Mouse (Mus musculus) naive thymus-derived CD4-positive, alpha-beta T cell, adult 2 months (primary cell): ENCODE measurements around the gene Gm37240.

Experiments used
- DNase-seq: peaks from one replicate; pipeline ENCODE4 v3.0.0-alpha.2; 2011; ENCODE audit warnings: low read depth

The Gm37240 gene

DNA sequence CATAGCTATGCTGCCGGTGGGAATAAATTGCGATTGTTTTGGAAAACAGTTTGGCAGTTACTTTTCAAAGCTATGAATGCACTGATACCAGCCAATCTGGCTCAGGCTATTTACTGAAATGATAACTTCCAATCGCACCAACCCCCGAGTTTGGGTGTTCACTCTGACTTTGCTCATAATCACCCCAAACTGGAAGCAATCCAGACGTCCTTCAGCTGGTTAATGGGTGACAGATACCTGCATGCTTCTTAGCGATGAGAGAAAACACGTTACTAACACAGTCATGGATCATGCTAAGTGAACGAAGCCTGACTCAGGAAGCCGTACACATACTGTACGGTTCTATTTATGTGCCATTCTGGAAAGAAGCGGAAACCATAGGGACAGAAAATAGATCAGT, 702.4 kb downstream of the Gm37240 start:
- DNase-seq, result no peak

DNA sequence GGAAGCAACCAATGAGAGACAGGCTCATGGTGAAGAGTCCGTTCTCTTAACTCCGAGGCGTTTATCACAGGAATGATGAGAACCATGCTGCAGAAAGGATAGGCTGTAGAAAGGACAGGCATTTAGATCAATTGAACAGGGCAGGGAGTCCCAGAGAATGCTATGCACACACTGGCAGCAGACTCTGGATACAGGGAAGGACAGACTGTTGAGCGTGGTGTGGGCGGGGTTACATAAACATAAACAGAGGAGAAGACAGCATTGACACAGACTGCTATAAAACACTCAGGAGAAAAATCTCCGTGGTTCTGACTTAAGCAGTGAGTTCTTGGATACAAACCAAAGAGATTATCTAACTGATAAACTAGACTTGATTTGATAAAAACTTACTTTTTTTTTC, 703.2 kb downstream of the Gm37240 start:
- no peak for DNase-seq

DNA sequence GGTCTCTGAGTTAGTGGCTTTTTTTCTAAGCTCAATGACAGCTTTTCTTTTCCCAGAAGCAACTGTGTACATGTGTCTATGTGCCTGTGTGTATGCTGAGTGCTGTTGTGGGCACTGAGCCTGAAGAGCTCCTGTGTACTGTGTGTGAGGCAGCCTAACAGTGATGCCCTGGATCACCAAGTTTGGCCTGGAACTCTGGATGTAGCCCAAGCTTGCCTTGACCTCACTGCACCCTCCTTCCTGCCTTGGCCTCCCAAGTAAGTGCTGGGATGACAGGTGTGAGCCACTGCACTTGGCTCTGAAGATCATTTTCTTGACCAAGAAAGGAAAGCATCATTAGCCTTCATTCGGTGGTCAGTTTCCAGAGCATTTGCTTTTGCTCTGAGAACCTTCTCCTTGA, 710.6 kb downstream of the Gm37240 start:
- no peak for DNase-seq

DNA sequence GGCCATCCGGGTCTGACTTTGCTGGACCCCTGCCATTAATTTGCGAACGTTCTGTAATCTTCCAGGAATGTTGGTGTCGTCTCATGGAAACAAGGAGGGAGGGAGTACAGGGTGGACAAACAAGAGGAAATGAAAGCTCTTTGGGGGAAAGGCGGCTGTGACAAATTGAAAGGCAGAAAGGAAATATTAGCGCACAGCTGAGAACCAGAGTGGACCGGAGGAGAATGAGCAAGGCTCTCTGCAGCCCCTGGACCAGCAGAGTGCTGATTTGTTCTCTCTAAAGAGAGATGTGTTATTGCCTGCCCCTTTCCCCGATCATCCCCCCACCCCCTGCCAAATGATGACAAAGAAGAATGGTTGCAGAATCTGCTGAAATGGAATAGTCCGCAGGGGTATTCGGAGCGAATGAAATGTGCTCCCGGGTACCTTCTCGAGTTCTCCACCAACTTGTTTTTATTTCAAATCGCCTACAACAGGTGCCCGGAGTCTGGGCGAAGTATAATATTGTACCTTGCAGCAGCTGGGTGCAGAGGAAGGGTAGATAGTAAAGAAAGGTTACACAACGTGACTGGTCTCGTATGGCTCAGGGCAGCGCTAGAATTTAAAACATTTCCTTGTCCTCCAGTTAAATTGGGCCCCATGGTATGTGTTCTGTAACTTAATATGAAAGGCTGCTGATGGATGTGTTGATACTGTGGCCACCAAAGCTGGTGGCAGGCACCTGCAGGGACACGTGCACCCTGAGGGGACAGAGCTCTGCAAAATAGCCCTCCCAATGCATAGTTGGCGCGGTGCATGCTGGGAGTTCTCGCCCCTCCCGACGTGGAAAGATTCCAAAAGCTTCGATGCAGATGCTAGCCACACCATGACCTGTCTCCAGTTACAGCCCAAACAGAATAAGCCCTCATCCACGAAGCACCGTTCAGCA, 712.5 kb downstream of the Gm37240 start:
- DNase-seq, result no peak

DNA sequence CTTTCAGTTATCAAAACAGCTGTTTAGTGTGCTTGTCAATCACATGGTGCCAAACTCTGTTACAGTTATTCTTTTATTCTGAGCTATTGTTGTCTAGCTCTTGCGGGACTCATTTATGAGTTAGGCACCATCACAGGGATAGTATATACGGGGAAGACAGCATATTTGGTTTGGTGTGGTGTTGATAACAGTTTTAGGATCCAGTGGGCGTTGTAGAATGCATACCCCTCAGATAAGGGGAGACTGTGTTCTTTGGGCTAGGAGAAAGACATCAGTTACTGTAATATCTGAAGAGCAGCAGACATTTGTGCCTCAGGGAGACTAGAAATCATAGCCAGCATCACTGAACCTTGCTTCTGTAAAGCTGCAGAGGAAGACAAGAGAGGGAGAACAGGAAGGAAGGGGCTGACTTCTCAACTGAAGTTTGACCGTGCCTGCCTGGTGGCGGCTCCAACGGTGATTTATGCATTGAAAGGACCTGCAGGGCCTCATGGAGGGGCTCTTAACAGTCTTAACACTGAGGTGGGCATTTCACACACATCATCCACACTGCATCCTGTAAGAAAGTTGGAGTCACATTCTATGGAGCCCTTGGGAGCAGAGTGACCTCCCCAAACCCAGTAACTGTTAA, 713.8 kb downstream of the Gm37240 start:
- DNase-seq, result no peak

DNA sequence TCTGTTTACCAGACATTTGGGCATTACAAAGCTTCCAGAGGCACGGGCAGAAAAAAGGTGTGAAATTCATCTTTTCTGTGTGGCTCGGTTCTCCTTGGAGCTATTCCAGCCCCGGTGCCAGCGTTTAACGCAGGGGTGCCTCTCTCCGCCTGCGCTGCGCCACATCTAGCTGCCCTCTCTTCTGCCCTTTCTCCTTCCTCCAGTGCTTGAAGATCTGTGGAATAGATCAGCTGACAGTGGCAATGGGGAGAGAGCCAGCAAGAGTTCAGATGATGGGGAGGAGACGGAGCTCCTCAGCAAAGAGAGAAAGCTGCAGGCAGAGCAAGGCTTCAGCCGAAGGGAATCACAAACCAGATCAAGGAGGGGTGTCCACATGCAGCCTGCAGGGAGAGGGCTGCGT, 714.8 kb downstream of the Gm37240 start:
- no peak for DNase-seq

DNA sequence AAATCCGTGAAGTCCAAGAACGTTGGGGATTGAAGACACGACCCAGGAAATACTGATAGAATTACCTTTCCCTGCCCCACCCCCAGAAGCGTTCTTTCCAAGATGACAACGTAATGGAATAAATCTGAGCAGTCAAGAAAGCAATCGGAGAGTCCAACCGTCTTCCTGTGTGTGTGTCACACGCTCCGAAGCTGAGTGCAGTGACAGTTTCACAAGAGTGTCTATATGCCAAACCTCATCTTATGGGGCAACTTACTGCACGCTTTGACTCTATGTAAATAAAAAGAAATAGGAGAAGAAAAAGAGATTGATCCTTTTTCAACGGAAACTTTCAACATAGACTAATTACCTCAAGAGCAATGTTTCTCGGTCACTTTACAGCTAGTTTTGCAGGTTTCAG, 715.2 kb downstream of the Gm37240 start:
- DNase-seq, result no peak

DNA sequence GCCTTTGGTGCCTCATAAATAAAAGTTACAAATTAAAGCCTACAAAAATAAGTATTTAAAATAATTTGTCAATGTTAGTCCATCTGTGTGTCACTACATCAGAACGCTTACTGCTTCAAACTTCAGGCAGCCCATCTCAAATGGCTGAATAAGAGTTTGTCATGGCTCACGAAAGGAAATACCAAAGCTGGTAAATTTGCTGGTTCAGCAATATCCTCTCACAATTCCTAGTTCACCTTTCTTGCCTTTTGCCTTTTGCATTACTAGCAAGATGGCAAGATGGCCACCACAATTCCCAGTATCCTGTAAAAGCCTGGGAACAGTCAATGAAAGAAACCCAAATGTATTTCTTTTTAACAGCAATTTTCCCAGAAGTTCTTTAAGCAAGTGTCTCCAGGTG, 718.5 kb downstream of the Gm37240 start:
- DNase-seq, result no peak

DNA sequence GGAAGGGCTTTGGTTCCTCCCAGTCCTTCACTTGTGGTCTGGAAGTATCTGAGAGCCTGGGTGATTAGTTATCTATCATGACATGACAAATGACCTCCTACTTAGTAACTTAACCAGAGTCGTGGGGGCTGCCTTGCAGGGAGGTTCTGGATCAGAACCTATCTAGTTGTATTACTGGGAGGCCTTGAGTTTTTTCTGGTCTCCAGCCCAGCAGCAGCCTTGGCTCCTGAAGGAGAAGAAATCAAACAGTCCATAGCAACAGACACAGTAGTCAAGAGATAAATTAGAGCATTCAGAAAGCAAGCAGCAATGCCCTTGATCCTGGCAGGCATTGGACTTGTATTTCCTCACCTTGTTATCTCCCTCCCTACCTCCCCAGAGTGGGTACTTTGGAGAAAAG, 722.4 kb downstream of the Gm37240 start:
- DNase-seq, result no peak

DNA sequence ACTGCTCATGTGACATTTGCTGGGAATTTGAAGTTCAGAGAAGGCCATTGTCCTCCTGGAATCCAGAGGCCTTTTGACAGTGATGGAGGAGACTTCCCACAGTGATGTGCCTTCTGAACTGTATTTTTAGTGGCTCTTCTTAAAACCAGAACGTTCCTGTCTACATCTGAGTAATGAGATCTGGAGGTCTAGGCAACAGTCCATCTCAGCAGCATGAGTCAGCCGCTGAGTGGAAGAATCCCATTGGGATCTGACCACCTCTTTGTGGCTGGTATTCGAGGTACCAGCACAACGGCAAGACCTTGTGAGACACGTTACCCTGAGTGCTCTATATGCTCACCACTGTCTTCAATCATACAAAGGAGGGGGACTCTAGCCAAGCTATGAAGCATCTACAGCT, 723.9 kb downstream of the Gm37240 start:
- no peak for DNase-seq

DNA sequence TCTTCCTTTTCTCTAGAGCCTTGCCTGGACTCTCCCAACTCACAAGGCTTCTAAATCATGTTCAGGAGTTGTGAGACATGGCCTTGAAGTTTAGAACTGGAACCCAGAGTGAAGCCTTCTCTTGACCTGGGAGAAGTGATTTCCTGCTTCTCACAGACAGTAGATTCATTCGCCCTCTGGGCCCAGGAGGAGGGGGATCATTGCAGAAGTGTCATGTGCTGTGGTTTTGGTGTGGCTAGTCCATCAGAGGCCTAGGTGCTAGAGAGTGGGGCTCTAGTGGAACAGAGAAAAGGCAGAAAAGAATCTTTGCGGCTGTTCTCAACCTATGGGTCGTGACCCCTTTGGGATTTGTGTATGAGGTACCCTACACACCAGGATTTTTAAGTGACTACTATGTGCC, 724.9 kb downstream of the Gm37240 start:
- DNase-seq, result peak; percentile 8

DNA sequence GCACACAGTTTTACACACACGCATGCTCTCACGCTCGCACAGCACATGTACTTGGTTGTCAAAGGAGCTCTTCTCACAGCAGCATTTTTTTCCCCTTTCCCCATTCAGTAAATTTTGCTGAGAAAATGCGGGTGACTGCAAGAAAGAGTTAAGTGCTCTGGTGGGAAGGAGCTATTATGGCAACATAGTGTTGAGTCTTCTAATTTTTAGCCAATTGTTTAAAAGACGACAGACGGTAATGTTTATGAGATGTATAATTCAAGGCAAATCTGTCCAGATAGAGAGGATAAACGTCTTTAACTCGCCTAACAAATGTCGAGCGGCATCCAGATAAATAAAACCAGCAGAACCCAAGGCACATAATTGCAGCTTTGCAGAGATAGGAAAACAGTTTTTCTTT, 726.5 kb downstream of the Gm37240 start:
- no peak for DNase-seq

DNA sequence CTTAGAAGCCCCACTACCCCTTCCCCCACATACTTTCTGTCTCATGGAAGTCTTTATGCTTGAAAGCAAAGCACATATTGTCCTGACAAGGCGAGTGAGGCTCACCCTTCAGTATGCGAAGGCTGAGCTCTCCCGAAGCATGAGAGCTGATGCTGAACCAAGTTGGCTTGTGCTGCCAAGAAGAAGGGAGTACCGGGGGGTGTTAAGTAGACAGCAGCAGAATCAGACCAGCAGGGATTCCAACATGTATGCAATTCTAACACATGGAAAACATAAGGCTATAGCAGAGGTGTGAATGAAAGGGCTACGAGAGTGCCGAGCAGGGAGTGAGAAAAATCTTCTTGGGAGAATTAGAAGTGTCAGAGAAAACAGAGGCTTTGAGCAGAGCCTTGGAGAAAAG, 727.7 kb downstream of the Gm37240 start:
- DNase-seq, result no peak

DNA sequence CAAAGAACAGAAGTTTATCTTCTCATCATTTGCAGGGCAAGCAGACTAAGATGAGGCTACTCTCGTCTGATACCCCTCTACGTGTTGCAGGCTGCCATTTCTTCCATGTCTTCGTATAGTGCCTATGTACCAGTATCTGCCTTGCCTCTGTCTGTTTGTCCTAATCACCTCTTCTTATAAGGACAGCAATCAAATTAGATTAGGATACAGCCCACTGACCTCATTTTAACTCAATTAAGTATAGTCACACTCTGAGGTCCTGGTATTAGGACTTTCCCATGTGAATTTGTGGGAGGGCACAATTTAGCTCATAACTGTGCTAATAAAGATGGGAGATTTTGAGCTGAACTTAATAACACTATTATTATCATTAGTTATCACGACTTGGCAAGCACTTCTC, 738.5 kb downstream of the Gm37240 start:
- DNase-seq, result no peak

DNA sequence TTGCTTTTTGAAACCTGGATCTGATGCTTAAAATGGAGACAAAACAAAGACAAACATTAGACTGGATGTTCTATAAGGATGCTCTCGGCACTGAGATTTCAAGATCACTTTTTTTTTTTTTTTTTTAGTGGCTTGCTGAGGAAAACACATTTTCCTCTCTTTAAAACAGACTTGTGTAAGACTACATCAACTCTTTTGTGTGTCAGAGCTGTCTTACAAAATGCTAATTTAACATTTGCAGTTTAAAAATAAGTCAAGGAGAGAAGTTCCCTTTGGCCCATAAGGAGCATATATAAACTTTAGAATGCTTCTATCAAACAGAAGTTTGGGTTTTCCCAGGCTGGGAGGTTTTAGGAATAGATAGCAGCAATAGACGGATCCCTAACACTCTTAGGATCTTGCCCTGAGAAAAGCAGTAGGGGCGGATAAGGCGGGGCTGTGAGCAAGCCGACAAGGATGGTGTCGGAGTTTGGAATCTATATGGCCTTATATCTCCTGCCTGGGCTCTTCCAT, 739.2 kb downstream of the Gm37240 start:
- no peak for DNase-seq

DNA sequence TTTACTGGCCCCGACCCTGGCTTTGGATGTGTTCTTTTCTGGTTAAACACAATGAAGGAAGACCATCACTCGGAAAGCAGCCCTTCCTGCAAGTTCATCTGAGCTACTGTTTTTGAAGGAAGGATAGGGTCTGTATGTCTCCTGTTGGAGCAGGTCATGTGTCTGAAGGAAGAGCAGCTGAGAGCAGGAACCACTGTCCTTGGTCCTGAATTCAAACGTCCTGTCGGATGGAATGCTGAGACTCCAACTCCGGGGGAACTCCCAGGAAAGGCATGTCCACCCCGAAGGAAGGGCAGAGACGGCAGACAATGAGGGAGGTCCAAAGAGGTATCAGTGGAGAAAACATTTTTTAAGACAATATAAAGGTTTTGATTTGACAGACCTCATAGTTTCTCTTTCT, 741.8 kb downstream of the Gm37240 start:
- DNase-seq, result no peak

DNA sequence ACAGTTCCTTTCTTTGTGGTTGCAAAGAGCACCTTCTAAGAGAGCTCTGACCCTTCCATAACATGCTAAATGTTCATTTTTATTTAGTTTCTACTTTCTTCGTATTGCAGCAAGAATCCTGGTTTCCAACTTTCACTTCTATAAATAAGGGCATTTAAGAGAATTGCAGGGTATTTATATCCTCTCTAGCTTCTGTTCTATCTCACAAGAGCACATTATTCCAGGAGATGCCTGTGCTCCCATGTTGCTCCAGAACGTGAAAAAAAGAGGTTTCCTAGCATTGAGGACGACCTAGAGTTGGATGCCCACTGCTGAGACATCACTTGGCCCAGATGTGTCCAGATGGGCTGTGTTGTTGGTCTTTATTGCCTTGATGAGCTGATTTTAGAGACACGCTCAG, 742.2 kb downstream of the Gm37240 start:
- no peak for DNase-seq

DNA sequence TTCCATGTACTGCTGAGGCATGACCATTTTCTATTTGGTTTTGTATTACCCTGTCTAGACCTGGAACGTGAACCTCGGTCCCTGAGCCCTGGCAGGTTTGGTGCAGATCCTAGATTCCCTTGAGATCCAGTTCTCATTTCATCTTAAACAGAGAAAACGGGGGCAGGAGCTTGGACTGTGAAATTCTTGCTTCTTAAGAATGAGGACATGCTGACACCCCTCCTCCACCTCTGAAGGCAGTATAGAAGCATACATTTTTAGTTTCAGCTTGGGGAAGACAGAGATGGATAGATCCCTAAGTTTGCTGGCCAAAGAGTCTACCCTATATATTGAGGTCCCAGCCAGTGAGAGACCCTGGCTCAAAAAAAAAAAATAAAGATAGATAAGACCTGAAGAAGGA, 742.9 kb downstream of the Gm37240 start:
- DNase-seq, result no peak

DNA sequence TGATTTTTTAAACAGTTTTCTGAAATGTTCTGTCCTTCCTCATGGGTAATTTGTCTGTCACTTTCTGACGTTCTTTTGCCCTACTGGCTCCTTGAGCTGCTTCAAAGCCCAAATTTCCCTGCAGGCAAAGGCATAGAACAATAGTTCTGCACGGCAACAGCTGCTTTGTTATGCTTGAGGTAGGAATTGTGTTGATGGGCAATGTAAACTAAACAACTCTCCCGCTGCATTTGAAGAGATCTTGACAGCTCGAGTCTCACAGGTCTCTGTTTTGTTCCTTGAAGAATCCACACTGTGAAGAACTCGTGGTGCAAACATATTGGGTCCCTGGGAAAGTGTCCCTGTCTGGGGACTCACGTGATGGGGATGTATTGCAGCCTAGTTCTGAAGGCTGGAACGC, 746.8 kb downstream of the Gm37240 start:
- DNase-seq, result no peak

DNA sequence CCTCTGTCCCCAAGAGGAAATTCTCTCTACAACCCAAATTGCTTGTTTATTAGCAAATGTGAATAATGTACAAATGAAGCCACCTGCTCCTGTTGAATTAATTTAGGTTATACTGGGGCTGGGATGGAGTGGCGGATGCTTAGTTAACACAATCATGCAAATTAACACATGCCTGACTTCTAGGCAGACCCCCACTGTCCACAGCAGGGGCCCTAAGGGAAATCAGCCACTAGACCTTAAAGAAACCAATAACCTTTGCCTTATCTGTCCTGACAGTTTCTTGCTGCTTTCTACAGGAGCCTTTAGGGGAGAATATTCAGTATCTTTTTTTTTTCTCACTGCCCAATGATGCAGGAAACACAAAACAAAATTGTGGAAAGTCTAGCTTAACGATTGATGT, 748.9 kb downstream of the Gm37240 start:
- no peak for DNase-seq

DNA sequence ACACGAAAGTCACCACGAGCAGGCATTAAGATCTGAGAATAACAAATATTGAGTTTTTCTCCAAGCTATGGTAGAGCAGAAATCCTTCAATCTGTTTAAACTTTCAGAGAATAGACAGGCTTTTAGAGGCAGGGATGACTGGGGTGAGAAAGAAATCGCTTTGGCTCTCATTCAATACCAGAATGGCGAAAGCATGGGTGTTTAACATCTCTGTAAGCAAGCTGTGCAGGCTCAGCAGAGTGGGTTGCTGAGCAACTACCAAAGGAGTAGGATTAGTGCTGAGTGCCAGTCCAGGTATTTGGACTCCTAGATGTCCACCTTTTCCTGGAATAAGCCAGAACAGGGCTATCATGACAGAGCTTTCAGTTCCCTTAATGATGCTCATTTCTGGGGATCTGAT, 753.8 kb downstream of the Gm37240 start:
- DNase-seq, result no peak

DNA sequence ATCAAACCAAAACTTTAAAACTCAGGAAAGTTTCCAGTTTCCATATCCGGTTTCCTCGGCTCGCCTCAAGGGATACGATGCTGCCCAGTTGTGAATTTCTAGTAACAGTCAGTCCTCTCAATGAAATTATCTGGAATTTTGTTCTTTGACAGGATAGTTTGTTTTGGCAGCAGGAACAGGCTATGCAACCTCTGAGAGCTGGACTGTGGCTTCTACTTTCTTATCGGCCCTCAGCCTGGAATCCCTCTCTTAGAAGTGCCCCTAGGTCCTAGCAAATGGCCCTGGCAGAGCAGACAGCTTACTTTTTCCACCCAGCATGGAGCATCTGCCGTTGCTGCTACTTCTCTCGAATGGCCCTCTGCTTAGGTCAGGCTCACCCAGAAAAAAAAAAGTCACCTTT, 755.4 kb downstream of the Gm37240 start:
- DNase-seq, result no peak

DNA sequence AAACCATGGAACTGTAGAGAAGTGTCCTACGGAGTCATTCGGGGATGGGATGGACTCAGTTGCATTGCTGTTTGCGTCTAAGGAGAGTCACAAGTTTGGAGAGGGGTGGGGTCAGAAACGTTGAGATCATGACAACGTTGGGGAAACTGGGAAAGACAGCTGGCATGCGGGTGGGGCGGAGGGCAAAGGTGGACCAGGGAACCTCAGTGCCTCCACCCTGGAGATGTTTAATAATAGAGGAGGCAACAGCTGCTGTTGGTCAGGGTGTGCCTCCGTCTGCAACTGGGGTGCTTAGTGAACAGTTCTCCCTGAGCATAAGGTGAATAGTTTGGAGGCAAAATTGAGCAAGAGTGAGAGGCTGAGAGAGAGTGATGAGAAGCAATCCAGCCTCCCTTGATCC, 758.8 kb downstream of the Gm37240 start:
- no peak for DNase-seq

DNA sequence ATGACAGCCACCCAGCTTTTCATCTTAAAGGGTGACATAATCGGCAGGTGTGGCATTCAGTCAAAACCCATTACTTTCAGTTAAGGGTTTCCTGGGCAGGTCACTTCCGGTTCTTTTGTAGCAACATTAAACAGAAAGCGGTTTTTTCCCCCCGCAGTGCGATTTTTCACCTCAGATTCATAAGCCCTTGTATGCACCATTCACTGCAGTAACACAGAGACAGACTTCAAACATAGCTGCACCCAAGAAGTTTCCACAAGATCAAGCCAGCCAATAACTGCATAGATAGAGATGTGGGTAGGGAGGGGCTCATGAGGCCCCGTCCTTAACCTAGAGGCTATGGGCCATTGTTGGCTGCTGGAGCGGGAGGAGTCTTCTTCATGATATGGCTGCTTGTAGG, 760.3 kb downstream of the Gm37240 start:
- DNase-seq, result peak; percentile 93
